Mouse (Mus musculus): Measurements from ENCODE around the gene Aadacl3. TPM values are rescaled to one million over a fixed set of nuclear protein-coding genes. Genes with fewer than 3 reads are reported as not detected.

The Aadacl3 gene
- polyA plus RNA-seq, 1 experiment: not detected

GRCm38 (mm10) chr4:144441095-144441494 is 22.5 kb downstream of the Aadacl3 start:
- TF ChIP-seq POLR2A (IDR thresholded peaks at IDR 0.05; ENCODE audit: borderline replicate concordance, insufficient read depth, low read length) (no peak), CTCF (IDR thresholded peaks at IDR 0.05; ENCODE audit: borderline replicate concordance, insufficient read depth, low read depth, low read length) (no peak)
- WGBS: 85% methylated on average over 4 of the region's 4 CpGs
- H3K4me1 ChIP-seq (ENCODE audit: control insufficient read depth, insufficient read depth, low read length): no peaks in the 10 kb centered on the region
- H3K27me3 ChIP-seq (ENCODE audit: control insufficient read depth, insufficient read depth, low read length): no peaks in the 10 kb centered on the region
- H3K4me3 ChIP-seq (replicated peaks; ENCODE audit: insufficient read depth, low read depth, low read length): no peak overlapping the region
- no peak for DNase-seq
- no peak overlapping the region for H3K27ac ChIP-seq (ENCODE audit: insufficient read depth, low read length)

DNA sequence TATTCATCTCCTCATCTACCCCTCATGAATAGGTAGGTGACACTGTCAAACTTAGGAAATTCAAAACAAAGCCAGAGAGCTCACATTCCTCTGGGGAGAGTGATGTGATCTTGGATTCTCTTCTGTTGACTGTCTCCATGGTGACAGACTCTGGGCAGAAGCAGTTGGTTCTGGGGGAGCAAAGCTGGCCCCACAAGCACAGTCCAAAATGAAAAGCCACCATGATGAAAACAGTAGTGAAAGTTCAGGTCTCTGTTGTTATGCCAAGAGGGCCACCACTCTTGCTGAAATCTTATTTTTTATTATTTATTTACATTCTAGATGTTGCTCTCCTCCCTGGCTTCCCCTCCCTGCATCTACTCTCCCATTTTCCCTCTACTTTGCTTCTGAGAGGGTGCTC is 24.9 kb downstream of the Aadacl3 start, which contains the start of gene 1700012P22Rik:
1700012P22Rik (minus strand) TSS at position 101 of the 400 bp plus-strand sequence.
- H3K27me3 ChIP-seq (ENCODE audit: control insufficient read depth, insufficient read depth, low read length): no peaks in the 10 kb centered on the region
- no peak for DNase-seq
- no peak within 1 kb of the TSS for H3K27ac ChIP-seq (ENCODE audit: insufficient read depth, low read length)
- no peaks in the 10 kb centered on the region for H3K4me1 ChIP-seq (ENCODE audit: control insufficient read depth, insufficient read depth, low read length)
- no peak for TF ChIP-seq CTCF (IDR thresholded peaks at IDR 0.05; ENCODE audit: borderline replicate concordance, insufficient read depth, low read depth, low read length)
- TF ChIP-seq POLR2A (IDR thresholded peaks at IDR 0.05; ENCODE audit: borderline replicate concordance, insufficient read depth, low read length): no peak
- no peak within 1 kb of the TSS for H3K4me3 ChIP-seq (replicated peaks; ENCODE audit: insufficient read depth, low read depth, low read length)

- WGBS: 82% methylated on average over 5 of the region's 5 CpGs
- no peak for TF ChIP-seq POLR2A (IDR thresholded peaks at IDR 0.05; ENCODE audit: borderline replicate concordance, insufficient read depth, low read length)
- TF ChIP-seq CTCF (IDR thresholded peaks at IDR 0.05; ENCODE audit: borderline replicate concordance, insufficient read depth, low read depth, low read length): no peak
- no peak overlapping the region for H3K27ac ChIP-seq (ENCODE audit: insufficient read depth, low read length)
These were observed 30.3 kb downstream of the Aadacl3 start for GRCm38 (mm10) chr4:144433216-144433615.

DNA sequence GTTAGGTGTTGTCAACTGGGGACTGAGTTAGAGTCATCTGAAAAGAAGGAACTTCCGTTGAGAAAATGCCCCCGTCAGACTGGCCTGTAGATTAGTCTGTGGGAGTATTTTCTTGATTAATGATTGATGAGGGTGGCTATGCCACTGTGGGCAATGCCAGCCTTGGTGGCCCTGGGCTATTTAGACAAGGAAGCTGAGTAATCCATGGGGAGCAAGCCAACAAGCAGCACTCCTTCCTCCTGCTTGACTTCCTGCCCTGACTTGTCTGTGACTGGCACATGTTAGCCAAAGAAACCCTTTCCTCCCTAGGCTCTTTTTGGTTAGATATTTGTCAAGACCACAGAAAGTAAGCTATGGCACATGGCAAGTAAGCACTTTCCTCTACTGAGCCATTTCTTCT is 32.8 kb downstream of the Aadacl3 start:
- DNase-seq: no peak
- TF ChIP-seq CTCF (IDR thresholded peaks at IDR 0.05; ENCODE audit: borderline replicate concordance, insufficient read depth, low read depth, low read length) (no peak), POLR2A (IDR thresholded peaks at IDR 0.05; ENCODE audit: borderline replicate concordance, insufficient read depth, low read length) (no peak)
- H3K4me1 ChIP-seq (ENCODE audit: control insufficient read depth, insufficient read depth, low read length): no peaks in the 10 kb centered on the region
- no peaks in the 10 kb centered on the region for H3K27me3 ChIP-seq (ENCODE audit: control insufficient read depth, insufficient read depth, low read length)
- 86% methylated on average over 2 of the region's 2 CpGs for WGBS
- H3K27ac ChIP-seq (ENCODE audit: insufficient read depth, low read length): no peak overlapping the region
- no peak overlapping the region for H3K4me3 ChIP-seq (replicated peaks; ENCODE audit: insufficient read depth, low read depth, low read length)

More at GRCm38 (mm10) chr4:144433216-144433615, 30.3 kb downstream of the Aadacl3 start:
- H3K4me3 ChIP-seq (replicated peaks; ENCODE audit: insufficient read depth, low read depth, low read length): no peak overlapping the region
- H3K4me1 ChIP-seq (ENCODE audit: control insufficient read depth, insufficient read depth, low read length): no peaks in the 10 kb centered on the region
- DNase-seq: no peak
- H3K27me3 ChIP-seq (ENCODE audit: control insufficient read depth, insufficient read depth, low read length): no peaks in the 10 kb centered on the region

- TF ChIP-seq POLR2A (IDR thresholded peaks at IDR 0.05; ENCODE audit: borderline replicate concordance, insufficient read depth, low read length): no peak
- TF ChIP-seq CTCF (IDR thresholded peaks at IDR 0.05; ENCODE audit: borderline replicate concordance, insufficient read depth, low read depth, low read length): no peak
- Histone ChIP-seq H3K4me1 (ENCODE audit: control insufficient read depth, insufficient read depth, low read length) (no peaks in the 10 kb centered on the region), H3K4me3 (replicated peaks; ENCODE audit: insufficient read depth, low read depth, low read length) (no peak overlapping the region), H3K27ac (ENCODE audit: insufficient read depth, low read length) (no peak overlapping the region), H3K27me3 (ENCODE audit: control insufficient read depth, insufficient read depth, low read length) (no peaks in the 10 kb centered on the region)
- WGBS: 19% methylated on average over 3 of the region's 3 CpGs
- no peak for DNase-seq
These were observed 34.7 kb downstream of the Aadacl3 start for GRCm38 (mm10) chr4:144428868-144429267.

DNA sequence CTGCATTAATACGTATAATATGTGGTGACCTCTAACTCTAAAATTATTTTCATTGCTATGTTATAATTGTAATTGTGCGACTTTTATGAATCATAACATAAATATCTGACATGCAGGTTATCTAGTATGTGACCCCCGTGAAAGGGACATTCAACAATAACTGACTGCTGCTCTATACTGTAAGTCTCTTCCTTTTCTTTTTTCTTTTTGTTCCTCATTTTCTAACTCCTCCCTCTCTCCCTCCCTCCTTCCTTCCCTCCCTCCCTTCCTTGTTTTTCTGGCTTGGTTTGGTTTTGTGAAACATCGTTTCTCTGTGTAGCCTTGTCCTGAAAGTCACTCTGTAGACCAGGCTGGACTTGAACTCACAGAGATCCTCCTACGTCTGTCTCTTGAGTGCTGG is 39.0 kb downstream of the Aadacl3 start:
- DNase-seq: no peak
- H3K4me3 ChIP-seq (replicated peaks; ENCODE audit: insufficient read depth, low read depth, low read length): no peak overlapping the region
- WGBS: 66% methylated on average over 5 of the region's 5 CpGs
- H3K27me3 ChIP-seq (ENCODE audit: control insufficient read depth, insufficient read depth, low read length): no peaks in the 10 kb centered on the region
- TF ChIP-seq CTCF (IDR thresholded peaks at IDR 0.05; ENCODE audit: borderline replicate concordance, insufficient read depth, low read depth, low read length) (no peak), POLR2A (IDR thresholded peaks at IDR 0.05; ENCODE audit: borderline replicate concordance, insufficient read depth, low read length) (no peak)
- no peak overlapping the region for H3K27ac ChIP-seq (ENCODE audit: insufficient read depth, low read length)
- no peaks in the 10 kb centered on the region for H3K4me1 ChIP-seq (ENCODE audit: control insufficient read depth, insufficient read depth, low read length)

DNA sequence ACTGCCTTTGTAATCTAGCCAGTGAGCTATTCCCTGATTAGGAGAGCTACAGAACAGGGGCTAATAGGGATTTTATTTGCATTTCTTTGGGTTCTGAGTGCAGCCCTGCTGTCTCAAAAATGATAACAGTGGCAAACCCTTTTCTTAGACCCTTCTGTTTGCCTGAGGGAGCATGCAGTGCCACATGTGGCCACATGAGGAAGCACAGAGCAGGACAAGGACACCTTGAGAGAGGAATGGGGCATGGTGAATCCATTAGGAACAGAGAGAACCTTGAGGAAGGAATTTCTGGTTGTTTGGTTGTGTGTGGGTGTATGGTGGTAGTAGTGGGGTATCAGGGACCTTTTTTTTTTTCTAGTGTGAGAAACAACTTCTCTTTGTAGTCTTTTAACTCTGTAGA is 42.9 kb downstream of the Aadacl3 start:
- TF ChIP-seq POLR2A (IDR thresholded peaks at IDR 0.05; ENCODE audit: borderline replicate concordance, insufficient read depth, low read length) (no peak), CTCF (IDR thresholded peaks at IDR 0.05; ENCODE audit: borderline replicate concordance, insufficient read depth, low read depth, low read length) (no peak)
- no peaks in the 10 kb centered on the region for H3K4me1 ChIP-seq (ENCODE audit: control insufficient read depth, insufficient read depth, low read length)
- H3K27ac ChIP-seq (ENCODE audit: insufficient read depth, low read length): no peak overlapping the region
- no peak overlapping the region for H3K4me3 ChIP-seq (replicated peaks; ENCODE audit: insufficient read depth, low read depth, low read length)
- no peaks in the 10 kb centered on the region for H3K27me3 ChIP-seq (ENCODE audit: control insufficient read depth, insufficient read depth, low read length)
- DNase-seq: no peak

GRCm38 (mm10) chr4:144408290-144408689 is 55.3 kb downstream of the Aadacl3 start, which contains the start of gene Pramef12:
Gene Pramef12, minus strand, starts transcription at chr4:144408464.
- WGBS: 84% methylated on average over 9 of the region's 9 CpGs
- TF ChIP-seq CTCF (IDR thresholded peaks at IDR 0.05; ENCODE audit: borderline replicate concordance, insufficient read depth, low read depth, low read length) (no peak), POLR2A (IDR thresholded peaks at IDR 0.05; ENCODE audit: borderline replicate concordance, insufficient read depth, low read length) (no peak)
- Histone ChIP-seq H3K27me3 (ENCODE audit: control insufficient read depth, insufficient read depth, low read length) (no peaks in the 10 kb centered on the region), H3K4me3 (replicated peaks; ENCODE audit: insufficient read depth, low read depth, low read length) (no peak within 1 kb of the TSS), H3K27ac (ENCODE audit: insufficient read depth, low read length) (no peak within 1 kb of the TSS), H3K4me1 (ENCODE audit: control insufficient read depth, insufficient read depth, low read length) (no peaks in the 10 kb centered on the region)
- DNase-seq: no peak
